Mouse (Mus musculus): ENCODE measurements at regions not wholly inside any gene's neighbourhood (a gene's known extent, or its start where the extent isn't known, plus 50 kb on each side); places are given as distances from the start of the nearest gene placed in this dataset.
A peak's percentile ranks its signal among the peaks of the same experiment; 100 is the strongest.

GRCm38 (mm10) chr4:56421575-56421974 lies 318.3 kb upstream of the Gm26657 start:
- no peak for DNase-seq

- no peak for DNase-seq
Measured at GRCm38 (mm10) chr4:56419122-56419913, 320.6 kb upstream of the Gm26657 start.

- DNase-seq = no peak
Measured at GRCm38 (mm10) chr4:56411024-56411636, 328.7 kb upstream of the Gm26657 start.

GRCm38 (mm10) chr4:56393793-56394192 lies 346.1 kb upstream of the Gm26657 start:
- DNase-seq = no peak

- DNase-seq = no peak
Measured at GRCm38 (mm10) chr4:56387051-56387450, 352.8 kb upstream of the Gm26657 start.

- no peak for DNase-seq
Measured at GRCm38 (mm10) chr4:56375745-56376144, 364.1 kb upstream of the Gm26657 start.

GRCm38 (mm10) chr4:56374466-56374865 lies 365.4 kb upstream of the Gm26657 start:
- no peak for DNase-seq

- DNase-seq = no peak
Measured at GRCm38 (mm10) chr4:56373746-56374145, 366.1 kb upstream of the Gm26657 start.

- DNase-seq = no peak
Measured at GRCm38 (mm10) chr4:56373167-56373566, 366.7 kb upstream of the Gm26657 start.

GRCm38 (mm10) chr4:56372711-56373110 lies 367.2 kb upstream of the Gm26657 start:
- DNase-seq = no peak

GRCm38 (mm10) chr4:56364594-56364993 lies 375.3 kb upstream of the Gm26657 start:
- no peak for DNase-seq

- no peak for DNase-seq
Measured at GRCm38 (mm10) chr4:56362121-56362520, 377.7 kb upstream of the Gm26657 start.

- DNase-seq = peak in 1 of 2 experiments; percentile 5
Measured at GRCm38 (mm10) chr4:56349216-56349615, 390.7 kb upstream of the Gm26657 start.

GRCm38 (mm10) chr4:56325156-56325555 lies 414.7 kb upstream of the Gm26657 start:
- no peak for DNase-seq

GRCm38 (mm10) chr4:56319134-56319533 lies 420.7 kb upstream of the Gm26657 start:
- DNase-seq = no peak

- DNase-seq = no peak
Measured at GRCm38 (mm10) chr4:56305664-56306330, 434.1 kb upstream of the Gm26657 start.

GRCm38 (mm10) chr4:56304275-56304674 lies 435.6 kb upstream of the Gm26657 start:
- no peak for DNase-seq

GRCm38 (mm10) chr4:56287980-56288379 lies 451.9 kb upstream of the Gm26657 start:
- DNase-seq = no peak

GRCm38 (mm10) chr4:56284490-56284889 lies 455.4 kb upstream of the Gm26657 start:
- DNase-seq = no peak

GRCm38 (mm10) chr4:56275836-56276235 lies 464.0 kb upstream of the Gm26657 start:
- no peak for DNase-seq

GRCm38 (mm10) chr4:56271390-56271789 lies 468.5 kb upstream of the Gm26657 start:
- DNase-seq = no peak

GRCm38 (mm10) chr4:56264626-56265025 lies 475.2 kb upstream of the Gm26657 start:
- no peak for DNase-seq

GRCm38 (mm10) chr4:56263822-56264221 lies 476.0 kb upstream of the Gm26657 start:
- DNase-seq = no peak

GRCm38 (mm10) chr4:56262589-56262988 lies 477.3 kb upstream of the Gm26657 start:
- DNase-seq = no peak
